Mouse (Mus musculus): ENCODE data around the gene Trmt2a. TPM values are rescaled to one million over a fixed set of nuclear protein-coding genes. Genes with fewer than 3 reads are reported as not detected.

The Trmt2a gene
- 31.2 TPM for polyA plus RNA-seq (2015; fragmentation: Illumina TruSeq; extraction: RNeasy Lipid Tissue Mini Kit (QIAGEN cat#74804); ENCODE audit: insufficient read depth, low read depth, low replicate concordance)

DNA sequence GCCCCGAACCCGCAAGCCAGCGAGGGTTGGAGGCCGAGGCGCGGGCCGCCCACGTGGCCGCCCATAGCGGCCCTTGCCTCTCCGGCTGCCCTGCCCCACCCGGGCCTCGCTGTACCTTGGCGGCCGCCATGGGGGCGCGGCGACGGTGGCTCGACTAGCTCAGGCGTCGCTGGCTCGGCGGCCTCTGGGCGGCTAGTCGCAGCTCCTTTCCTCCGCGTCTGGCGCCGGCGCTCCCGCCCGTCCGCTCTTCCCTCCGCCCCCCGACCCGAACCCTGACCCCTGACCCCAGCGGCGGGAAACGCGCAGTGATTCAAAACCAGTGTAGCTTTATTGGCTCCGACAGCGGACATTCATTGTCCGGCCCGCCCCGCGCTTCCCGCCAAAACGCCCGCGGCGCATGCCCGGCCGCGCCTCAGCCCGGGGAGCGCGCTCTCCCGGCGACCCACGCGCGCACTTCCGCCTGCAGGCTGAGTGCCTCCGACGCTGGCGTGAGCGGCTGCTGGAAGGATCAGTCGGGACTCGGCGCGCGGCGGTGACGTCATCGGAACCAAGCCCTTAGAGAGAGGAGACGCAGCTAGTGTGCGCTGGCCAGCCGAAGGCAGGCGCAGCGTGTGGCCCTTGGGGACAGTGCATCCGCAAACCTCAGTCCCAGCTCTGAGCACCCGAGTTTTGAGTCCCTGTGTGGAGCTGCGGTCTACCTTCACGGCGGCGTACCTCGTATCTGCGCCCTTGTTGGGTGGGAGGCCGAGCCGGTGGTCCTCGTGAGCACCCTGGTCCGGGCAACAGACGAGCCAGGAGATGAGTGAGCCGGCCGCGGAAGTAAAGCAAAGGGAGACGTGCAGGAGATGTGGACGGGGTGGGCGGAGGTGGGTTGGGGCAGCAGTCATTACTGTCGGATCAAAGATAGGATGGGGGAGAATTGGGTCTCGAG is at the start of gene Trmt2a, which contains the start of gene Ranbp1:
Gene Trmt2a (plus strand): TSS at position 247 of the 931 bp plus-strand sequence.
Gene Ranbp1 (minus strand): TSS at position 300 of the 931 bp plus-strand sequence.

DNA sequence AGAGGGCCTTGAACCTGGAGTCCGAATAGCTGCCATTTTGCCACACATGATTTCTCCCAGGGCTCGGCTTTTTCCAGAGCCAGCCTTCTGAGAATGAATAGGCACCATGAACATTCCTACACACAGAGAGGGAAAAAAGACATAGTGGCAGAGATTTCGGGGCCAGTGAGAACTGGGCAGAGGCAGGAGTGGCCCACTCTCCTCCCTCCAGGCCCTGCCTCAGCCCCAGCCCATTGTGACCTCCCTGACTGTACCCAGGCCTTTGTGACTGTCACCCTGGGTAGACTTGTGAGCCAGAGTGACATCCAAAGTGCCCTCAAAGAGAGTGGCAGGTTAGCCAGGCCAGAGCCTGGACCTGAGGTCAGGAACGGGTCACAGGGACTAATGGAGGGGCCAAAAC is 30.9 kb upstream of the Trmt2a start, which contains the start of gene Ccdc188:
Gene Ccdc188 (plus strand): TSS at position 301 of the 400 bp plus-strand sequence.

DNA sequence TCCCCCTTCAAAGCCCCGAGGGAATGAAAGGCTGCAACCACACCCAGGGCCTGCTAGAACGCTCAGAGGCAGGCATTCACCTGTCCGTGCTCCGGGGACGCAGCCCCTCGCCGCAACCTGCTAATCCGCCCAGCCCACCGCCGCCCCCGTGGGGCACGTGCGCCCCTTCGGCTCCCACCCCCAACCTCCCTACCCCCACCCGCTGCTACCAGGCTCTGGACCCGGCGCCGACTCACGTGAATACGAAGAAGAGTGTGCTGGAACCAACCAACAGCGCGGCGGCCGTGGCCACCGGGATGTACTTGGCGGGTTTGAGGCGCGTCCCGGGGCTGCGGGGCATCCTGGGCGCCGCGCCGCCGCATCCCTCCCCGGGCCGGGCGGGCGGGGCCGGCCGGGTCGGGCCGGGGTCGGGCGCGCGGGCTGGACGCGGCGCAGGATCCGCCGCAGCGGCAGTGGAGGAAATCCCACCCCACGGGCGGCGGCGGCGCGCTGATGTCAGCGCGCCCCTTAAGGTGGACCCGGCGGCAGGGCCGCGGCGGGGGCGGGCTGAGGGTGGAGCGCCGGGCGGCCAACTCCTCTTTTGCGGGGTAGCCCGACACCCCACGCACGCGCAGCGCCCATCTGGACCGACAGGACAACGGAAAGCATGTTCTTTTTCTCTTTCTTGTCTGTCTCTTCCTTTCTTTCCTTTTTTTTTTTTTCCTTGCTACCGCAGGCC is 13.6 kb upstream of the Trmt2a start, which contains the start of gene Zdhhc8:
Gene Zdhhc8 (minus strand): TSS at position 466 of the 718 bp plus-strand sequence.

DNA sequence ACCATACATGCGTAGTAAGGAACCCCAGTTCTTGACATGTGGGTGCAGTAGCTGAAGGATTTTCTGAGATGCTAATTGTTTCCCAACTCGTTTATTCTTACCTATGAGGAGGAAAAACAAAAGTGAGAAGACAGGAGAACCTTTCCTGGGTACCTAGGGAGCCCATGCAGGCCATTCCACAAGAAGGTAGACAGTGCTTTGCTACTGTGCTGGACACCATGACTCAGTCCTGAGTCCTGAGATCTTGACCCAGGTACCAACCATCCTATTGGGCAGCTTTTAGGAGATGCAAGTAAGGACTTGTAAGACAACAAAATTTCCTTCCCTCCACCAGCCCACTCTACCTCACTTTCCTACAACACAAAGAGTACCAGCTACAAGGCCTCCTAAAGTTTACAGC is 9.7 kb downstream of the Trmt2a start, which contains the start of gene Gm49776:
Gene Gm49776 (minus strand): TSS at position 101 of the 400 bp plus-strand sequence.

DNA sequence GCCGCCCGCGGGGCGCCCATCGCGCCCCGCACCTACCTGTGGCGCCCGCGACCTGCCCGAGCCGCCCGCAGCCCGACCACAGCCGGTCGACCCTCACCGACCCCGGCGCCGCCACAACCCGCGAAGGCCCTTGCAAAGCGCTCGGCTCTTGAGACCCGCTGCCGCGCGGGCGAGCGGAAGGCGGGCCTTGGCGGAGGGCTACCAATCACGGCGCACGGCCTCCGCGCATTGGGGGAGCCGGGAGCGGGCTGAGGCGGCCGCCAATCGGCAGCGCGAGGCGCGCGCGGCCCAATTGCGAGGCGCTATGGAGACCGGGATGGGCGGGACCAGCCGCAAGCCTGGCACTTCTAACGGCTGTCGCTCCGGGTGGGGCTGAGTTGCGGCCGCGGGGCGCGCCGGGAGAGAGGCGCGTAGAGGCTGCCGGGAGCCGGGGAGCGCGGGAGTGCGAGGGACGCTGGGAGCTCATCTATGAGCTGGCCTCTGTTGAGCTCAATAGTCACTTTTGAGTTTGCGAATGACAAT is 40.6 kb downstream of the Trmt2a start, which contains the start of gene Dgcr8:
Gene Dgcr8 (minus strand): TSS at position 180 of the 522 bp plus-strand sequence.

Other genes starting within 250 kb of the Trmt2a start
- 22.8 TPM for gene Dgcr6, start 195.8 kb upstream of the Trmt2a start, polyA plus RNA-seq (2015; fragmentation: Illumina TruSeq; extraction: RNeasy Lipid Tissue Mini Kit (QIAGEN cat#74804); ENCODE audit: insufficient read depth, low read depth, low replicate concordance)
- 19.4 TPM for gene Prodh, start 158.5 kb upstream of the Trmt2a start, polyA plus RNA-seq (2015; fragmentation: Illumina TruSeq; extraction: RNeasy Lipid Tissue Mini Kit (QIAGEN cat#74804); ENCODE audit: insufficient read depth, low read depth, low replicate concordance)
- gene Rtn4r, start 121.0 kb upstream of the Trmt2a start, polyA plus RNA-seq (2015; fragmentation: Illumina TruSeq; extraction: RNeasy Lipid Tissue Mini Kit (QIAGEN cat#74804); ENCODE audit: insufficient read depth, low read depth, low replicate concordance), result 0.85 TPM
- gene Ccdc188, start 30.8 kb upstream of the Trmt2a start, polyA plus RNA-seq (2015; fragmentation: Illumina TruSeq; extraction: RNeasy Lipid Tissue Mini Kit (QIAGEN cat#74804); ENCODE audit: insufficient read depth, low read depth, low replicate concordance), result not detected
- 5.1 TPM for gene Zdhhc8, start 13.5 kb upstream of the Trmt2a start, polyA plus RNA-seq (2015; fragmentation: Illumina TruSeq; extraction: RNeasy Lipid Tissue Mini Kit (QIAGEN cat#74804); ENCODE audit: insufficient read depth, low read depth, low replicate concordance)
- gene Ranbp1, start 53 bp downstream of the Trmt2a start, polyA plus RNA-seq (2015; fragmentation: Illumina TruSeq; extraction: RNeasy Lipid Tissue Mini Kit (QIAGEN cat#74804); ENCODE audit: insufficient read depth, low read depth, low replicate concordance), result 17.3 TPM
- not detected for gene Gm49776, start 9.6 kb downstream of the Trmt2a start, polyA plus RNA-seq (2015; fragmentation: Illumina TruSeq; extraction: RNeasy Lipid Tissue Mini Kit (QIAGEN cat#74804); ENCODE audit: insufficient read depth, low read depth, low replicate concordance)
- gene Dgcr8, start 40.6 kb downstream of the Trmt2a start, polyA plus RNA-seq (2015; fragmentation: Illumina TruSeq; extraction: RNeasy Lipid Tissue Mini Kit (QIAGEN cat#74804); ENCODE audit: insufficient read depth, low read depth, low replicate concordance), result 5.9 TPM
- gene Tango2, start 99.4 kb downstream of the Trmt2a start, polyA plus RNA-seq (2015; fragmentation: Illumina TruSeq; extraction: RNeasy Lipid Tissue Mini Kit (QIAGEN cat#74804); ENCODE audit: insufficient read depth, low read depth, low replicate concordance), result 13.1 TPM
- 10.9 TPM for gene Arvcf, start 99.5 kb downstream of the Trmt2a start, polyA plus RNA-seq (2015; fragmentation: Illumina TruSeq; extraction: RNeasy Lipid Tissue Mini Kit (QIAGEN cat#74804); ENCODE audit: insufficient read depth, low read depth, low replicate concordance)
- 7.0 TPM for gene Txnrd2, start 177.7 kb downstream of the Trmt2a start, polyA plus RNA-seq (2015; fragmentation: Illumina TruSeq; extraction: RNeasy Lipid Tissue Mini Kit (QIAGEN cat#74804); ENCODE audit: insufficient read depth, low read depth, low replicate concordance)
- 18.8 TPM for gene Comt, start 178.2 kb downstream of the Trmt2a start, polyA plus RNA-seq (2015; fragmentation: Illumina TruSeq; extraction: RNeasy Lipid Tissue Mini Kit (QIAGEN cat#74804); ENCODE audit: insufficient read depth, low read depth, low replicate concordance)